Mouse (Mus musculus) cortical plate, adult 2 months (tissue): ENCODE data around the gene Cpsf6. TPM values are rescaled to one million over a fixed set of nuclear protein-coding genes. Genes with fewer than 3 reads are reported as not detected.

ENCODE experiments used
- H3K27ac ChIP-seq: fragments of 200-500 bp; 2 replicates; pipeline ENCODE4 v1.5.1; 2012; ENCODE audit warnings: low read length, control low read depth, inconsistent platforms; ENCODE audit not compliant: insufficient read depth
- H3K4me1 ChIP-seq: fragments of 200-500 bp; 2 replicates; pipeline ENCODE4 v1.6.1; 2011; ENCODE audit warnings: low read length; ENCODE audit not compliant: control insufficient read depth, insufficient read depth
- H3K4me3 ChIP-seq: fragments of 200-500 bp; 2 replicates; pipeline ENCODE4 v1.5.1; 2011; ENCODE audit warnings: mild to moderate bottlenecking, low read length, control low read depth; ENCODE audit not compliant: insufficient read depth
- CTCF ChIP-seq: fragments of 200-500 bp; IDR thresholded peaks from 2 replicates; pipeline ENCODE4 v1.5.1; 2011; ENCODE audit warnings: mild to moderate bottlenecking, control low read depth, low read length; ENCODE audit not compliant: insufficient read depth; ENCODE audit errors: extremely low read depth
- POLR2A ChIP-seq: fragments of 200-500 bp; IDR thresholded peaks from 2 replicates; pipeline ENCODE4 v1.6.1; 2011; ENCODE audit warnings: mild to moderate bottlenecking, low read length, control low read depth; ENCODE audit not compliant: insufficient read depth; ENCODE audit errors: extremely low read depth
- polyA plus RNA-seq: library from polyadenylated mRNA; depleted of rRNA; stranded (reverse); fragments of >200 nt; gene quantifications from 2 replicates; pipeline ENCODE4 v1.2.3, GENCODE M21; 2012

Gene Cpsf6
- polyA plus RNA-seq, 1 experiment = 61.3 TPM

- Histone ChIP-seq H3K4me3 (no peak overlapping the region), H3K27ac (no peak overlapping the region), H3K4me1 (no peaks in the 10 kb centered on the region)
- TF ChIP-seq POLR2A (no peak), CTCF (no peak)
These were observed 40.6 kb downstream of the Cpsf6 start for GRCm38 (mm10) chr10:117339241-117339640.

- TF ChIP-seq CTCF (no peak), POLR2A (no peak)
- Histone ChIP-seq H3K27ac (no peak overlapping the region), H3K4me1 (no peaks in the 10 kb centered on the region), H3K4me3 (no peak overlapping the region)
These were observed 41.9 kb downstream of the Cpsf6 start for GRCm38 (mm10) chr10:117337946-117338345.

GRCm38 (mm10) chr10:117335649-117336048 lies 44.2 kb downstream of the Cpsf6 start:
- H3K4me1 ChIP-seq = no peaks in the 10 kb centered on the region
- H3K27ac ChIP-seq = no peak overlapping the region
- TF ChIP-seq CTCF (no peak), POLR2A (no peak)
- no peak overlapping the region for H3K4me3 ChIP-seq

- TF ChIP-seq POLR2A = no peak
- peak; percentile 22; the same call in 1 of the 2 replicates for TF ChIP-seq CTCF
- no peak overlapping the region for H3K27ac ChIP-seq
- no peak overlapping the region for H3K4me3 ChIP-seq
- no peaks in the 10 kb centered on the region for H3K4me1 ChIP-seq
These were observed 49.3 kb downstream of the Cpsf6 start for GRCm38 (mm10) chr10:117330521-117330920.

- no peak overlapping the region for H3K4me3 ChIP-seq
- no peaks in the 10 kb centered on the region for H3K4me1 ChIP-seq
- no peak overlapping the region for H3K27ac ChIP-seq
- TF ChIP-seq POLR2A (no peak), CTCF (no peak)
These were observed 56.0 kb downstream of the Cpsf6 start for GRCm38 (mm10) chr10:117323782-117324181.

- Histone ChIP-seq H3K27ac (no peak overlapping the region), H3K4me3 (no peak overlapping the region), H3K4me1 (no peaks in the 10 kb centered on the region)
- TF ChIP-seq POLR2A (no peak), CTCF (no peak)
These were observed 57.2 kb downstream of the Cpsf6 start for GRCm38 (mm10) chr10:117322630-117323029.

GRCm38 (mm10) chr10:117320571-117320981 lies 59.2 kb downstream of the Cpsf6 start:
- H3K4me1 ChIP-seq = no peaks in the 10 kb centered on the region
- TF ChIP-seq POLR2A = no peak
- no peak for TF ChIP-seq CTCF
- no peak overlapping the region for H3K4me3 ChIP-seq
- H3K27ac ChIP-seq = no peak overlapping the region

- Histone ChIP-seq H3K4me3 (no peak overlapping the region), H3K4me1 (no peaks in the 10 kb centered on the region)
These were observed 63.4 kb downstream of the Cpsf6 start for GRCm38 (mm10) chr10:117316391-117316790.

GRCm38 (mm10) chr10:117313133-117313532 lies 66.7 kb downstream of the Cpsf6 start:
- TF ChIP-seq POLR2A = no peak
- no peak for TF ChIP-seq CTCF
- Histone ChIP-seq H3K4me1 (no peaks in the 10 kb centered on the region), H3K4me3 (no peak overlapping the region), H3K27ac (no peak overlapping the region)

More at GRCm38 (mm10) chr10:117316391-117316790, 63.4 kb downstream of the Cpsf6 start:
- TF ChIP-seq CTCF (no peak), POLR2A (no peak)
- no peak overlapping the region for H3K27ac ChIP-seq

- no peak overlapping the region for H3K4me3 ChIP-seq
- no peak overlapping the region for H3K27ac ChIP-seq
- H3K4me1 ChIP-seq = no peaks in the 10 kb centered on the region
- TF ChIP-seq CTCF = no peak
- TF ChIP-seq POLR2A = no peak
These were observed 67.6 kb downstream of the Cpsf6 start for GRCm38 (mm10) chr10:117312168-117312567.

GRCm38 (mm10) chr10:117304371-117304770 lies 75.4 kb downstream of the Cpsf6 start:
- TF ChIP-seq CTCF (no peak), POLR2A (no peak)

More at GRCm38 (mm10) chr10:117304371-117304770, 75.4 kb downstream of the Cpsf6 start:
- H3K4me3 ChIP-seq = no peak overlapping the region
- H3K4me1 ChIP-seq = no peaks in the 10 kb centered on the region
- H3K27ac ChIP-seq = no peak overlapping the region
